Mouse (Mus musculus) gastrocnemius, adult 18-20 months (tissue): ENCODE results near the gene Hddc2. TPM values are rescaled to one million over a fixed set of nuclear protein-coding genes. Genes with fewer than 3 reads are reported as not detected.
"Not testable (repeated sequence)": the region's sequence is repeated elsewhere in the genome, so short reads cannot be mapped to it uniquely, and the experiment has no call there.

Experiments
- DNase-seq: peaks from one replicate; pipeline ENCODE4 v3.0.0; 2021; ENCODE audit warnings: low spot score
- total RNA-seq, 2 experiments: library from RNA; stranded (reverse); gene quantifications; 2 replicates each; pipeline ENCODE4 v1.2.3; 2021

Gene Hddc2
- total RNA-seq, 2 experiments from 2014 or later: 18.0 to 20.6 TPM

DNA sequence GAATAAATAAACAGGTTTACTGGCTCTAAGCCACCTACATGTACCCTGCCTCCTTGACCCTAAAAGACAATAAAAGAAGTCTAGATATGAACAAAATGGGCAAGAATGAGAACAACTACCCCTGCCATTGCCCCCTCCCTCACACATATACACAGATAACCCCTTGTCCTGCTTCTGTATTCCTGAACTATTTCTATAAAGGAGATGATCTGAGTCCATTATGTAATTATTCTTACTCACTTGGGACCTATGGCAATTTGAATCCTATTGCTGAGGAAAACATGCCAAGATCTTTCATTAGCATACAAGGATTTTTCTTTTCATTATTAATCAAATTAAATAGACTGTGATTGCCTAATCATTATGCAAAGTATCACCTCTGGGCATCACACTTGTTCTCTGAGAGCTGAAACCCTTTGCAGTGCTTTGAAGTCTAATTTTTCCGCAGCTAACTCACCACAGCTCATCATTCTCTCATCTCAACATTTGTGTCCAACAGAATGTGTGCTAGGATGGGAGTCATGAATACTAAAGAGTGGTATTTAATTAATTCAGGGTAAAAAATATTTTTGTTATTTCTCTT, 39.8 kb downstream of the Hddc2 start:
- no peak for DNase-seq

DNA sequence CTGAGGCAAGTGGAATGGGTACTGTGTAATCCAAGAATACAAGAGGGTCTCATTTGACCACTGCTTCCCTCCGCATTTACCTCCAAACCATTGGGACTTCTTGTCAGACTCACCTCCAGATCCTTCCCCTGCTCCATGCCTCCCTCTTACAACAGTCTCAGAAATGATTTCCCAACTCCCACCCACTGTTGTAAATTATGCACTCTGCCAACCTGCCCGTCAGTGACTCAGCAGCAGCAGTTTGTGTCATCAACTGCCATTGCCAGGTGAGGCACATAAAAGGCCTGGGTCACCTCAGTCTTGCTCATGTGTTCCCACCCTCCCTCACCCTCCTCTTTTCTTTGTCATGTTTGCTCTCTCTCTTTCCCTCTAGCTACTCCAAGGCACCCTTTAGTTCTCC, 41.0 kb downstream of the Hddc2 start:
- DNase-seq: no peak

DNA sequence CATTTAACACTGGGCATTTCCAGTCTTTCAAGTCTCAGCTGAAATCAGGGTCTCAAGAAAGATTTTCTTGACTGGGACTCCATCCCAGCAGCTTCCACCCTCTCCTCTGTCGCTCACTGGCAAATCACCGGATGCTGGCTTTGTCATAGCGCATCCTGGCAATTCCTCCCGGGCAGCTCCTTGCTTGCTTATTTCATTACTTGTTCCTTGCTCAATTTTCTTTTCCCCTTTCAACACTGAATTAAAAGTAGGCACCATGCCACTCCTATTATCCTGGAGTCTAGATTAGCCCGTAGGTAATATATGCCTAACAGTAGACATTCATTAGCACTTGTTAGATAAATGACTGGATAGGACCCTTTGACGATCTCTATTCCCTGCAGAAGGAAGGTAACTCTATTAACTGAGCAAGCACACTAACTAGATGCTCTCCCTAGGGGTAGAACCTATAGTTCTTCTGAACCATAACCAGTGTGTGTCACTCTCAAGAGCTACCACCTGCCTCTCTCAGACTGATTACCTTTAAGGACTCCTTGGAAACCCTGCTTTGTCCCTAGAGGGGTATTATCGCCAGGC, 41.8 kb downstream of the Hddc2 start:
- DNase-seq: no peak

DNA sequence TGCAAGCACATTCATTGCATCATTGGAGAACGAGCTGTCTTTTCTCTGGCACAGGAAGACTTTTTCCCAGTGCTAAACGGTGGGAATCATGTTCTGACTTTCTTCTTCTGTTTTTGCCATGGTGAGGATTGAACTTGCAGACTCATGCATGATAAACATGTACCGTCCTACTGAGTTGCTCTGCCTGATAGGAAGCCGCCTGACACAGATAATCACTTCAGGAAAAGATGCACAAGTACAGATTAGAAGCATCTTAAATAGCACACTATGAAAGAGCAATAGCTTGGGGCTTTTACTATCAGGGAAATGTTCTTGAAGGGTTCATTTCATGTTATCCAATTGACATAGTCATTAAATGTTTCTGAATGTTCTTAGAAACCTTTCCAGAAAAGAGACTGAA, 46.6 kb downstream of the Hddc2 start:
- DNase-seq: no peak

DNA sequence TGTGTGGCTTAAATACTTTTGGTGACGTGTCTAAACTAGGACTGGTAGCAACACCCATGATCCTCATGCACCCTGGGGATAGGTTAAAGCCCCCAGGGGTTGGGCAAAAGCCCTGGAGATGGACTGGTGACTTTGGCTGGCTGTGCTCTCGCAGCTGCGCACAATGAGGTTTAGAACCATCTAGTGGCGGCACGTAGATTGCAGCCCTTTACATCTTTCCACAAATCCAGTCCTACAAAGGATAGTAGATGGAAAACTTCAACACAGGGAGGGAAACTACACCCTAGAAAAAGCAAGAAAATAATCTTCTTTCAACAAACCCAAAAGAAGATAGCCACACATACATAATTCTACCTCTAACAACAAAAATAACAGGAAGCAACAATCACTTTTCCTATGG, 57.0 kb downstream of the Hddc2 start:
- DNase-seq: not testable (repeated sequence)

Other genes starting within 250 kb of the Hddc2 start
- gene Tpd52l1, start 132.6 kb downstream of the Hddc2 start, total RNA-seq: 10 to 100 TPM; 34.1 to 40.9 TPM